Mouse (Mus musculus) lung, embryonic 14.5 days (tissue): Measurements from ENCODE around the gene Clca3a1. TPM values are rescaled to one million over a fixed set of nuclear protein-coding genes. Genes with fewer than 3 reads are reported as not detected.

ENCODE experiments used
- ATAC-seq: fragments of 200-750 bp; cut with Nextera tagmentation; 2 replicates; pipeline ENCODE4 v1.8.0; 2017; ENCODE audit warnings: mild to moderate bottlenecking, moderate TSS enrichment, moderate library complexity; ENCODE audit not compliant: insufficient read depth
- DNase-seq: peaks from one replicate; pipeline ENCODE4 v3.0.0-alpha.2; 2015
- H3K27ac ChIP-seq: fragments of 300-500 bp; sonication (generic); 2 replicates; pipeline ENCODE4 v1.5.1; 2014; ENCODE audit warnings: low read depth, mild to moderate bottlenecking, moderate library complexity
- H3K27me3 ChIP-seq: fragments of 300-500 bp; sonication (generic); 2 replicates; pipeline ENCODE4 v1.6.1; 2014; ENCODE audit warnings: low read length, control low read depth; ENCODE audit not compliant: insufficient read depth
- H3K36me3 ChIP-seq: fragments of 300-500 bp; sonication (generic); 2 replicates; pipeline ENCODE4 v1.6.1; 2014; ENCODE audit warnings: control low read depth; ENCODE audit not compliant: insufficient read depth
- H3K4me1 ChIP-seq: fragments of 300-500 bp; sonication (generic); 2 replicates; pipeline ENCODE4 v1.6.1; 2014; ENCODE audit warnings: antibody characterized with exemption, control low read depth; ENCODE audit not compliant: insufficient read depth
- H3K4me2 ChIP-seq: fragments of 300-500 bp; sonication (generic); 2 replicates; pipeline ENCODE4 v1.6.1; 2014; ENCODE audit warnings: mild to moderate bottlenecking
- H3K4me3 ChIP-seq: fragments of 300-500 bp; sonication (generic); 2 replicates; pipeline ENCODE4 v1.5.1; 2014; ENCODE audit warnings: low read depth, low read length
- H3K9ac ChIP-seq: fragments of 300-500 bp; sonication (generic); 2 replicates; pipeline ENCODE4 v1.6.1; 2014
- H3K9me3 ChIP-seq: fragments of 300-500 bp; sonication (generic); 2 replicates; pipeline ENCODE4 v1.6.1; 2016; ENCODE audit warnings: low read depth, low read length, control low read depth
- CTCF ChIP-seq: IDR thresholded peaks from 2 replicates; pipeline ENCODE4 v1.5.1; 2016; ENCODE audit warnings: antibody characterized with exemption, low read depth
- WGBS: fragments of 180-500 bp; shearing (Covaris S2); extraction: QIAGEN DNeasy Blood & Tissue Kit; methylation state at CpG from one replicate; pipeline ENCODE4 v1.1.7; 2014; 5-methylcytosine and 5-hydroxymethylcytosine counted together
- polyA plus RNA-seq: library from polyadenylated mRNA; unstranded; fragments of >200 nt; fragmentation: Nextera tagmentation; extraction: Ambion mirVana; gene quantifications from 2 replicates; pipeline ENCODE4 v1.2.1, GENCODE M21; 2014

Gene Clca3a1
- polyA plus RNA-seq, 1 experiment from 2014 or later, result 2.8 TPM

DNA sequence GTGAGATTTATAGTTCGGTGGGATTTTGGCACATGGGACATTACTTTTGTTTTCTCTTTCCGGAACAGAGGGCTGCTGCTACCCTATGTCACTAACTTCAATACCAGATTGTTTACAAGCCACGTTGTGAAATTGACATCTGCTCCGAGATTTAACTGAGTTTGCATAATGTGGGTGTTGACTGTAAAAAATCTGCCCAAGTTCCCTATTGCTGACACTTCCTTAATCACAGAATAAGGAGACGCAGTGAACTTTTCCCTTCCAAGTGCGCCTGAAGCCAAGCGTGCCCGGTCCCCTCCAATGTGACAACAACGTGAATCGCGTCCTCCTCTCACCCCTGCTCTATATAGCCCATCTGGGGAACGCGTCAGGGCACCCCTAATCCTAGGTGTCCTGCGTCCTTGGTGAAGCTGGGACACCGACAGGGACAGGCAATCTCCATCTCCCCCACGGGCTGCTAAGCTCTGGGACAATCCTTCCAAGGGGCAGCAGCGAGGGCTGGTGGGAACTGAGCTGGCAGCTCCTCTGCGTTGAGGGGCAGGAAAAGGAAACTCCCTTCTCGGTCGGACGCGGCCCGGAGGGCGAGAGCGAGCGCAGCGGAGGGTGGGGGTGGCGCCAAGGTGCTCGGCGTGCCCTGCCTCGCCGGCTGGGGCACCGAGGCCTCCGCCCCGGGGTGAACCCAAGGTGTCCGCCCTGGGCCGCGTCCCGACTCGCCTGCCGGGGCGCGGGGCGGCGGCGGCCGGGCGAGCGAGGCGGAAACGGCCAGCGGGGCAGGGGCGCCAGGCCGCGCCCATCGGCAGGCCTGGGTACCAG lies 41.5 kb downstream of the Clca3a1 start:
- Histone ChIP-seq H3K36me3 (0 out of 2 replicates have a peak, but pooled peaks cover 4% of the 10 kb centered on the region), H3K9ac (peak overlapping the region; percentile 83), H3K4me2 (peak overlapping the region; percentile 83), H3K4me1 (peaks cover 5% of the 10 kb centered on the region), H3K27ac (peak overlapping the region; percentile 99), H3K4me3 (peak overlapping the region; percentile 85), H3K9me3 (no peaks in the 10 kb centered on the region), H3K27me3 (no peaks in the 10 kb centered on the region)
- ATAC-seq (peak; percentile 50), DNase-seq (peak; percentile 73)
- TF ChIP-seq CTCF, result no peak
- under 1% methylated on average over 34 of the region's 56 CpGs for WGBS

DNA sequence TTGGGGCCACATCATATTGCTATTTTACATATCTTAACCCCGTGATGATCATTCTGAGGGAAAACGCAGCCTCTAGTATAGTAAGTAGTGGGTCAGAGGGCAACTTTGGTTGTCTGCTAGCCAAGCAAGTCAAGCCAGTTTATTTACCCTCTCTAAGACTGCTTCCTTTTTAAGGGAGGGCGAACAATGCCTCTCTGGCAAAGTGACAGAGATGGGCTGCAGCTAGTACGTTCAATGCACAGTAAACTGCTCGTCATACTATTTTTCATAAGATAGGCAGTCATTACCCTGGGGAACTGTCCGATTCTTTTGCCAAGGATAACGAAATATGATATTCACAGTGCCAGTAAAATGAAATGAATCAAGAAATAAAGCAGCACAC lies 42.1 kb downstream of the Clca3a1 start:
- Histone ChIP-seq H3K27ac (peak overlapping the region; percentile 99), H3K9me3 (no peaks in the 10 kb centered on the region), H3K9ac (peak overlapping the region; percentile 83), H3K4me1 (peaks cover 5% of the 10 kb centered on the region), H3K27me3 (no peaks in the 10 kb centered on the region), H3K4me2 (peak overlapping the region; percentile 83), H3K36me3 (0 out of 2 replicates have a peak, but pooled peaks cover 4% of the 10 kb centered on the region), H3K4me3 (peak overlapping the region; percentile 85)
- DNase-seq, result peak; percentile 79
- WGBS, result 2% methylated on average over 7 of the region's 7 CpGs
- ATAC-seq, result no peak
- no peak for TF ChIP-seq CTCF

DNA sequence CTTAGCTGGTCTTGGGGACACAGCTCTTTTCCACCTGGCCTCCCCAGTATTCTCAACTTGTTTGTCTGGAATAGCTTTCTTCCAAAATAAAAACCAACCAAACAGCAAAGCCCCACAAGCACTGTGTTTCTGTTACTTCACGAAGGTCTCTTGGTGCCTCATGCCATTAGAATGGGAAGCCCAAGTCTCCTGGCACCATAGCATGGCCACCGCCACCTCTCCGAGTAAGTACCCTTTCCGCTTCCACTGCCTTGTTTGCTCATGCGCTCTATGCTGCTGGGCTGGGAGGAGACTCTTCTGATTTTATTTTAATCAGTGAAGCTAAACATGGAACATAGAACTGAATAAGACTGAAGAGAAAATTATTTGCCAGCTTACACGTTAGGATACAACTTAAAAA lies 42.9 kb downstream of the Clca3a1 start:
- Histone ChIP-seq H3K4me3 (no peak overlapping the region), H3K27ac (no peak overlapping the region), H3K36me3 (0 out of 2 replicates have a peak, but pooled peaks cover 4% of the 10 kb centered on the region), H3K4me2 (peak overlapping the region; percentile 43), H3K9me3 (no peaks in the 10 kb centered on the region), H3K4me1 (peaks cover 5% of the 10 kb centered on the region), H3K27me3 (no peaks in the 10 kb centered on the region), H3K9ac (no peak overlapping the region)
- no peak for ATAC-seq
- WGBS, result 81% methylated on average over 6 of the region's 6 CpGs
- TF ChIP-seq CTCF, result no peak
- DNase-seq, result no peak

DNA sequence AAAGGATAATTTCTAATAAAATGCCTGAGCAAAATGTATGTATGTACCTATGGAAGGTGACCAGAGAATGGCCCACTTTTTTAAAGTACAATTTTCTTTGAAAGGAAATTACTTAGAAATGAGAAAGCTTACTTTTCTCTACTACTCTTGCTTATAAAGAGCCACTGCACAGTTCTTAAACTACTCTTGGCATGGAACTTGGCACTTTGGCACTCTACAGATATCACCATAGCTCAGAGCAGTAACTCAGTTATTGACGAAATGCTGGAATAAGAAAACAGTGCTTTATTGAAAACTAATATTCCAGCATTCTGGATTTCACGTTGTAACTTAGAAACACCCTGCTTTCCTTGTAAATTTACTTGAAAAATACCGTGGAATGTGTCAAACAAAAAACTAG lies 43.7 kb downstream of the Clca3a1 start:
- Histone ChIP-seq H3K27ac (no peak overlapping the region), H3K4me2 (no peak overlapping the region; the same call in 1 of the 2 replicates), H3K4me3 (no peak overlapping the region), H3K27me3 (no peaks in the 10 kb centered on the region), H3K36me3 (peaks cover 11% of the 10 kb centered on the region), H3K9ac (no peak overlapping the region), H3K4me1 (peaks cover 5% of the 10 kb centered on the region), H3K9me3 (no peaks in the 10 kb centered on the region)
- ATAC-seq (no peak), DNase-seq (no peak)
- WGBS, result 76% methylated on average over 3 of the region's 3 CpGs
- TF ChIP-seq CTCF, result no peak

DNA sequence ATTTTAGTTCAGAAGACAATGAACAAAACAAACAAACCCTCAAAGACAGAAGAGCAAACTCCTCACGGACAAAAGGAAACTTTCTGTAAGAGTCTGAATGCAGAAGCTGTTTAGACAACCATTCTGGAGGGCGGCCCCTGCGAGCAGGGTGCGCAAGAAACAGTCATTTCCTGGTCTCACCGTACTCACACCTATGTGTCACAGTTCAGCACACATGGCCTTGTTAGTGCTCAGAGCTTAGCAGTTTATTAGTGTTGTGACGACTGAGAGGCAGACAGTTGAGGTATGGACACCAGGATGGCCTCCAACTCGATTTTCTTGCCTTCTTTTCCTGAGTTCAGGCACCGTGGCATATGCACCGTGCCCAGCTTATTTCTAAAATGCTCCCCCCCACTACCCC lies 44.9 kb downstream of the Clca3a1 start:
- H3K27me3 ChIP-seq, result no peaks in the 10 kb centered on the region
- no peak overlapping the region for H3K9ac ChIP-seq
- peaks cover 5% of the 10 kb centered on the region for H3K4me1 ChIP-seq
- 0 out of 2 replicates have a peak overlapping the region, but pooled peaks have one; percentile 15 for H3K4me2 ChIP-seq
- no peak for TF ChIP-seq CTCF
- no peak for ATAC-seq
- no peak overlapping the region for H3K27ac ChIP-seq
- DNase-seq, result peak; percentile 6
- H3K36me3 ChIP-seq, result peaks cover 21% of the 10 kb centered on the region
- H3K9me3 ChIP-seq, result no peaks in the 10 kb centered on the region
- no peak overlapping the region for H3K4me3 ChIP-seq
- 41% methylated on average over 9 of the region's 9 CpGs for WGBS

DNA sequence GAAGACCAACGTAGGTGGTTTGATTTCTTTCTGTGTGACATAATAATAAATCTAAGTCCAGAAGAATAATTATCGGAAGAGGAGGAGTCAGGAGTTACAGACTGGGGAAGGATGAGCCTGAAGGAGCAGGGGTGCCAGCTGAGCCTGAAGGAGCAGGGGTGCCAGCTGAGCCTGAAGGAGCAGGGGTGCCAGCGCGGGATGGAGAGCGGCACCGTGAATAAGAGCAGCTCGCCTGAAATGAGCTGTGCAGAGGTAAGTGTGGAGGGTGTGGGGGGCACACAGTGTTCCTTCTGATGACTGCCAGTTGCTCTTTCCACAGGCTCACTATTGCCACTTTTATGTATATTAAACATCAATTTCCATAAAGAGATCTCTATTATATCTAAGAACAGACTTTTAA lies 45.7 kb downstream of the Clca3a1 start:
- no peak for TF ChIP-seq CTCF
- ATAC-seq, result no peak
- no peak for DNase-seq
- no peaks in the 10 kb centered on the region for H3K27me3 ChIP-seq
- H3K27ac ChIP-seq, result no peak overlapping the region
- 68% methylated on average over 7 of the region's 7 CpGs for WGBS
- peaks cover 5% of the 10 kb centered on the region for H3K4me1 ChIP-seq
- no peaks in the 10 kb centered on the region for H3K9me3 ChIP-seq
- no peak overlapping the region for H3K4me3 ChIP-seq
- peaks cover 23% of the 10 kb centered on the region for H3K36me3 ChIP-seq
- H3K4me2 ChIP-seq, result no peak overlapping the region
- H3K9ac ChIP-seq, result no peak overlapping the region

DNA sequence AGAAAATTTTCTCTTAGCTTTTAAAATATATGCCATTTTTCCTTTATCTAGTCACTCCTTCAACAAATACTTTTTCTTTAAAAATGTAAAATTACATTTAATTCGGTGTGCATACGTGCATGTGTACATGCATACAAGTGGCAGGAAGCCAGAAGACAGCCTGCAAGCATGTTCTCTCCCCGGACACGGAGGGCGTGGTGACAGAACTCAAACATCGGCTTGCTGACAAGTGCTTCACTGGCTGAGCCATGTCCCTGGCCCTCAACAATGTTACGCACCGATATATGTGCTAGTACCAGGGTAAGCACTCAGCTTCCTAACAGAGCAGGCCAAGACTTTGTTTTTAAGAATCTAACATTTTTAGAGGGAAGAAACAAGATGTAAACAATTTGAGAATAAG lies 46.2 kb downstream of the Clca3a1 start:
- Histone ChIP-seq H3K9me3 (no peaks in the 10 kb centered on the region), H3K4me2 (no peak overlapping the region), H3K36me3 (peaks cover 23% of the 10 kb centered on the region), H3K4me1 (peaks cover 5% of the 10 kb centered on the region), H3K9ac (no peak overlapping the region), H3K27me3 (no peaks in the 10 kb centered on the region), H3K27ac (no peak overlapping the region), H3K4me3 (no peak overlapping the region)
- no peak for TF ChIP-seq CTCF
- no peak for ATAC-seq
- WGBS, result 45% methylated on average over 8 of the region's 8 CpGs
- peak; percentile 16 for DNase-seq
